Mouse (Mus musculus): Measurements from ENCODE around the gene Ube2c. TPM values are rescaled to one million over a fixed set of nuclear protein-coding genes. Genes with fewer than 3 reads are reported as not detected.

The Ube2c gene
- polyA plus RNA-seq, 1 experiment = 94.0 TPM

- no peak for DNase-seq (ENCODE audit: low read depth)
- no peak for TF ChIP-seq POLR2A (IDR thresholded peaks at IDR 0.05; ENCODE audit: borderline replicate concordance, extremely low read depth, insufficient read depth, insufficient read length, poor library complexity, severe bottlenecking)
- no peak for TF ChIP-seq CTCF (IDR thresholded peaks at IDR 0.05; ENCODE audit: borderline replicate concordance, extremely low read depth, insufficient read depth, insufficient read length)
Measured at GRCm38 (mm10) chr2:164765841-164766240, 3.9 kb upstream of the Ube2c start.

GRCm38 (mm10) chr2:164767812-164768540 is 1.7 kb upstream of the Ube2c start:
- DNase-seq (ENCODE audit: low read depth) = no peak

GRCm38 (mm10) chr2:164770279-164770678 is 581 bp downstream of the Ube2c start:
- TF ChIP-seq CTCF (IDR thresholded peaks at IDR 0.05; ENCODE audit: borderline replicate concordance, extremely low read depth, insufficient read depth, insufficient read length) = no peak
- no peak for TF ChIP-seq POLR2A (IDR thresholded peaks at IDR 0.05; ENCODE audit: borderline replicate concordance, extremely low read depth, insufficient read depth, insufficient read length, poor library complexity, severe bottlenecking)
- DNase-seq (ENCODE audit: low read depth) = no peak

More at GRCm38 (mm10) chr2:164767812-164768540, 1.7 kb upstream of the Ube2c start:
- TF ChIP-seq POLR2A (IDR thresholded peaks at IDR 0.05; ENCODE audit: borderline replicate concordance, extremely low read depth, insufficient read depth, insufficient read length, poor library complexity, severe bottlenecking) (no peak), CTCF (IDR thresholded peaks at IDR 0.05; ENCODE audit: borderline replicate concordance, extremely low read depth, insufficient read depth, insufficient read length) (no peak)

GRCm38 (mm10) chr2:164771123-164771522 is 1.4 kb downstream of the Ube2c start:
- DNase-seq (ENCODE audit: low read depth) = no peak
- TF ChIP-seq POLR2A (IDR thresholded peaks at IDR 0.05; ENCODE audit: borderline replicate concordance, extremely low read depth, insufficient read depth, insufficient read length, poor library complexity, severe bottlenecking) (no peak), CTCF (IDR thresholded peaks at IDR 0.05; ENCODE audit: borderline replicate concordance, extremely low read depth, insufficient read depth, insufficient read length) (no peak)

GRCm38 (mm10) chr2:164773229-164773988 is 3.7 kb downstream of the Ube2c start:
- TF ChIP-seq POLR2A (IDR thresholded peaks at IDR 0.05; ENCODE audit: borderline replicate concordance, extremely low read depth, insufficient read depth, insufficient read length, poor library complexity, severe bottlenecking) (no peak), CTCF (IDR thresholded peaks at IDR 0.05; ENCODE audit: borderline replicate concordance, extremely low read depth, insufficient read depth, insufficient read length) (no peak)
- DNase-seq (ENCODE audit: low read depth) = no peak

GRCm38 (mm10) chr2:164773989-164774364 is 4.3 kb downstream of the Ube2c start:
- TF ChIP-seq CTCF (IDR thresholded peaks at IDR 0.05; ENCODE audit: borderline replicate concordance, extremely low read depth, insufficient read depth, insufficient read length) (no peak), POLR2A (IDR thresholded peaks at IDR 0.05; ENCODE audit: borderline replicate concordance, extremely low read depth, insufficient read depth, insufficient read length, poor library complexity, severe bottlenecking) (no peak)
- no peak for DNase-seq (ENCODE audit: low read depth)

- no peak for TF ChIP-seq CTCF (IDR thresholded peaks at IDR 0.05; ENCODE audit: borderline replicate concordance, extremely low read depth, insufficient read depth, insufficient read length)
- no peak for TF ChIP-seq POLR2A (IDR thresholded peaks at IDR 0.05; ENCODE audit: borderline replicate concordance, extremely low read depth, insufficient read depth, insufficient read length, poor library complexity, severe bottlenecking)
- no peak for DNase-seq (ENCODE audit: low read depth)
Measured at GRCm38 (mm10) chr2:164776130-164776529, 6.4 kb downstream of the Ube2c start.

GRCm38 (mm10) chr2:164776801-164777200 is 7.1 kb downstream of the Ube2c start:
- TF ChIP-seq CTCF (IDR thresholded peaks at IDR 0.05; ENCODE audit: borderline replicate concordance, extremely low read depth, insufficient read depth, insufficient read length) = no peak
- no peak for TF ChIP-seq POLR2A (IDR thresholded peaks at IDR 0.05; ENCODE audit: borderline replicate concordance, extremely low read depth, insufficient read depth, insufficient read length, poor library complexity, severe bottlenecking)
- no peak for DNase-seq (ENCODE audit: low read depth)

GRCm38 (mm10) chr2:164777246-164778014 is 7.7 kb downstream of the Ube2c start:
- TF ChIP-seq CTCF (IDR thresholded peaks at IDR 0.05; ENCODE audit: borderline replicate concordance, extremely low read depth, insufficient read depth, insufficient read length) (no peak), POLR2A (IDR thresholded peaks at IDR 0.05; ENCODE audit: borderline replicate concordance, extremely low read depth, insufficient read depth, insufficient read length, poor library complexity, severe bottlenecking) (no peak)
- DNase-seq (ENCODE audit: low read depth) = no peak

- no peak for DNase-seq (ENCODE audit: low read depth)
- TF ChIP-seq POLR2A (IDR thresholded peaks at IDR 0.05; ENCODE audit: borderline replicate concordance, extremely low read depth, insufficient read depth, insufficient read length, poor library complexity, severe bottlenecking) (no peak), CTCF (IDR thresholded peaks at IDR 0.05; ENCODE audit: borderline replicate concordance, extremely low read depth, insufficient read depth, insufficient read length) (no peak)
Measured at GRCm38 (mm10) chr2:164778015-164778287, 8.3 kb downstream of the Ube2c start.

- DNase-seq (ENCODE audit: low read depth) = no peak
- no peak for TF ChIP-seq CTCF (IDR thresholded peaks at IDR 0.05; ENCODE audit: borderline replicate concordance, extremely low read depth, insufficient read depth, insufficient read length)
- no peak for TF ChIP-seq POLR2A (IDR thresholded peaks at IDR 0.05; ENCODE audit: borderline replicate concordance, extremely low read depth, insufficient read depth, insufficient read length, poor library complexity, severe bottlenecking)
Measured at GRCm38 (mm10) chr2:164778809-164779208, 9.1 kb downstream of the Ube2c start.

Measured in brain, embryonic 14.5 days (tissue).